Mouse (Mus musculus): ENCODE results near the gene Plekhg4.

Gene Plekhg4

GRCm38 (mm10) chr8:105403467-105403866 is 30.4 kb downstream of the Plekhg4 start:
- DNase-seq (ENCODE audit: low read depth, low spot score) = no peak

GRCm38 (mm10) chr8:105404496-105404895 is 31.4 kb downstream of the Plekhg4 start:
- DNase-seq (ENCODE audit: low read depth, low spot score) = no peak

- no peak for DNase-seq (ENCODE audit: low read depth, low spot score)
Measured at GRCm38 (mm10) chr8:105406416-105406815, 33.3 kb downstream of the Plekhg4 start.

- DNase-seq (ENCODE audit: low read depth, low spot score) = no peak
Measured at GRCm38 (mm10) chr8:105408331-105408730, 35.3 kb downstream of the Plekhg4 start.

GRCm38 (mm10) chr8:105409947-105410346 is 36.9 kb downstream of the Plekhg4 start:
- DNase-seq (ENCODE audit: low read depth, low spot score) = no peak

GRCm38 (mm10) chr8:105413391-105413790 is 40.3 kb downstream of the Plekhg4 start, which contains the start of the genes Kctd19 and Lrrc36:
Gene Kctd19 (minus strand): TSS chr8:105413502.
Gene Lrrc36 (plus strand): TSS chr8:105413571.
- peak; percentile 94 for DNase-seq (ENCODE audit: low read depth, low spot score)

- peak; percentile 34 for DNase-seq (ENCODE audit: low read depth, low spot score)
Measured at GRCm38 (mm10) chr8:105418992-105419391, 45.9 kb downstream of the Plekhg4 start.

GRCm38 (mm10) chr8:105419800-105420199 is 46.7 kb downstream of the Plekhg4 start:
- no peak for DNase-seq (ENCODE audit: low read depth, low spot score)

GRCm38 (mm10) chr8:105422006-105422405 is 48.9 kb downstream of the Plekhg4 start:
- no peak for DNase-seq (ENCODE audit: low read depth, low spot score)

GRCm38 (mm10) chr8:105426878-105427277 is 53.8 kb downstream of the Plekhg4 start:
- DNase-seq (ENCODE audit: low read depth, low spot score) = no peak

GRCm38 (mm10) chr8:105431743-105432515 is 58.9 kb downstream of the Plekhg4 start:
- peak; percentile 77 for DNase-seq (ENCODE audit: low read depth, low spot score)

Data from ZHBTc4 (cell line).